Mouse (Mus musculus): ENCODE measurements around the gene Rerg.

The Rerg gene

DNA sequence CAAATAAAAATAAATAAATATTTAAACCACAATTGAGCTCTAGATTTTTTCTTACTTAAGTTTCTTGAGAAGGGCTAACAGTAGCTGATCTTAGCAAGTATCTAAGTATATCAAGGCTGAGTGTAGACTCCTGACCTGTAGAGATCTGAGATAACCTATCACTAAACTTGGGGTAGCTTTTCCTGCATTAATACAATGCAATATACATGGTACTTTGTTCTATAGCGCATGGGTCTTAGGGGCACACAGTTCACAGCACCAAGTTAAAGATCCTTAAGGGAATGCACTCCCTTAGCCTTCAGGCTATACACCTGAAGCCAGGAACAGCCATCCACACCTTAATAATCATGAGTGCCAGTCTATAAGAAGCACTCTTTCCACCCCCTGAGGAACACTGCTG lies 38.5 kb downstream of the Rerg start:
- no peak for DNase-seq (ENCODE audit: low read depth, low spot score)

DNA sequence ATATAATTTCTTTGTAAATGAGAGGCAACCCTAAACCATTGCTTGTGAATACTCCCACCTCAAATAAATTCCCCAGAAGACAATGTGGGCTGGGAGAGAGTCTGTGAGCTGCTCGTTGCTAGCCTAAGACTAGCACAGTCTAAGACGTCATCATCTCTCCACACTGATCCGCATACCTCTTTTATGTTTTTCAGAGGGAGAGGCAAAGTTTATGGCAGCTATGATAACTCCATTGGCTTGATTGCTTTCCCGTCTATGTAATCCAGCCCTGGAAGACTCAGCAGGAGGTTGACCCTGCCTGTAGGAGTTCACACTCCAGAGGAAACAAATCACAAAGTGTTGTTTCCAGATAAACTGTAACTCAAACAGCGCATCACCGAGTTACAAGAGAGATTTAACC lies 38.9 kb downstream of the Rerg start:
- no peak for DNase-seq (ENCODE audit: low read depth, low spot score)

DNA sequence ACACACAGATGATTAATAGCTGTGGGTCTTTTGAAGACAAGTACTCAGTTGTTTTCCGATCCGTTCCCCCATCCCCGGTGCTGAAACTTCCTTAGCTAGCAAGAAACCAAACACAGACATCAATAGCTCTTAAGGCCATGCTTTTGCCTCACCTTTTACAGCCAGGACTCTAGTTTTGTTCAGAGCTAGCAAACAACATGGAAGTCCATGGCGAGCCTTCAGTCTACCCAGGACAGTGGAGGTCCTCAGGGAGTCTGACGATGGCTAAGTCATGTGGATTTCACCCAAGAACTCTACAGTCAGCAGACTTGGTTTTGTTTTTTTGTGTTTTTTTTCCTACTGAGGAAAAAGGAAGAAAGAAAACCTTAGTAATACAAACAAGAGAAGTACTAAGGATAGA lies 43.4 kb downstream of the Rerg start:
- no peak for DNase-seq (ENCODE audit: low read depth, low spot score)

DNA sequence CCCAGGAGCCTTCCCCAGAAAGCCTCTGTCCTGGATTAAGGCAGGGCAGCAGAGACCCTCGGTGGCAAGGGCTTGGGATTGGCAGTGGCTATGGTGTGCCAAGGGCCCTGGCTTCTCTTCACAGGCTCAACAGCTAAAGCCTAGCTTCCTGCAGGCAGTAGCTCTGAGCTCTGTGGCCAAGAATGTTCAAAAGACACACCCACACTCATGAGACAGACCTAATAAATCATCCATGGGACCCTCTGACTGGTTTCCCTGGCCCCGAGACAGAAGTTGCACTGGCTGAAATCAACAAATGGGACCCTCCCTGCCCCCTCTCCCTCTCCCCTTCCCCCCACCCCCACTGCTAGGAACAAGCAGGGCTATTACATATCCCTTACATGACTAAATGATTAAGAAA lies 44.1 kb downstream of the Rerg start:
- no peak for DNase-seq (ENCODE audit: low read depth, low spot score)

- DNase-seq (ENCODE audit: low read depth, low spot score): no peak
These were observed 44.9 kb downstream of the Rerg start for GRCm38 (mm10) chr6:137125433-137125832.

DNA sequence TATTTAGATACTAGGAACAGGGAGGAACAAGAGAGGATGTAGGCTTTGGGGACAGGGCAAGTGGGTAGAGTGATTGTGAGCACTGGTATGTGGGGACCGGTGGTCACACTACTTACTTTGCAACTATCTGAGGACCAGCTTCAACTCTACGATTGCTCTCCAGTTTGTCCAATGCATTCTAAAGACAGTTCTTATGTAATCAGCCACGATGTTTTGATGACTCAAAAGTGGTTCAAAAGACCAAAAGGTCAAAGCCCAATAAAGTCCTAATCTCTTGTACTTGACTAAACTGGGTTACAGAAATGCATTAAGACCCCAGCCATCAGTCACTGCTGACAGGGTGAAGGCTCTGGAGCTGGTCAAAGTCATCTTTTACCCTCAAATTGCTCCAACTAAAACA lies 45.3 kb downstream of the Rerg start:
- DNase-seq (ENCODE audit: low read depth, low spot score): no peak

DNA sequence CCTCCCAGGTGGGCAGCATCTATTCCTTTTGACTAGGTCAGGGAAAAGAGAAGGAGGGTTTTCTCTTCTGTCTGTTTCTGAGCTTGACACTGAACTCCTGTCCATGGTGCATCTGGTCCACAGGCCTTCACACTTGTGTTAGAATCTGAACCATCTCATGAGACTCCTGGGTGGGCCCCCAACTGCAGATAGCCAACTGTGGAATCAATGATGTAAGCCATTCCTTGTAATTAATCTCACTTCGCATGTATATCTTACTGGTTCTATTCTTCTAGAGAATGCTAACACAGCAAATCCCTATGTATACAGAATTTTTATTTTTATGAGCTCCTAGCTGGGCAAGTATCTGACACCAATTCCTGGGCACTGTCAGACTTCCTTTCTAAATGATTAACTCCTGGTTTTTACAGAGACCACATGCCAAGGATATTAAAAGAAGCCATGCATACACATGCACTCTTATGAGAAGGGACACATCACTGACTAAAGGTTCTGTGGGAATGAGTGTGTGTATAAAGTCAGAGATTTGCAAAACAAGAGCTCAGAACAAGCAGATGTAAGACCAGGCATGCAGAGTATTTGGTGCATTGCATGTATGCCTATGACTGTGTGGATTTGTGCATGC lies 53.3 kb downstream of the Rerg start:
- DNase-seq (ENCODE audit: low read depth, low spot score): no peak

DNA sequence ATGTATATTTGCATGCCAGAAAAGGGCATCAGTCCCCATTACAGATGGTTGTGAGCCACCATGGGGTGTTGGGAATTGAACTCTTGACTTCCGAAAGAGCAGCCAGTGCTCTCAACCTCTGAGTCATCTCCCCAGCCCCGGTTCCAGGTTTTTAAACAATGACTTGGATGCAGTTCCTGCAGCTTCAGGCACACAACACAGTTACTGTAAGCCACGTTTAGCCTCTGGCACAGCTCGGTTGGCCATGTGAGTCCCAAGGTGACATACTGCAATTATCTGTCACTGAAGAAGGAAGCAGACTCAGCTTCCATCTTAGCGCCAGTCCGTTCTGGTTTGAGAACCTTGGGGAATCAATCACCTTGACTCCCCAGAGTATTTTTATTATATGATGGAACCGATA lies 55.4 kb downstream of the Rerg start:
- no peak for DNase-seq (ENCODE audit: low read depth, low spot score)

GRCm38 (mm10) chr6:137111266-137111813 lies 59.0 kb downstream of the Rerg start:
- no peak for DNase-seq (ENCODE audit: low read depth, low spot score)

GRCm38 (mm10) chr6:137110778-137111174 lies 59.5 kb downstream of the Rerg start:
- DNase-seq (ENCODE audit: low read depth, low spot score): no peak

GRCm38 (mm10) chr6:137109811-137110777 lies 60.2 kb downstream of the Rerg start:
- DNase-seq (ENCODE audit: low read depth, low spot score): no peak

DNA sequence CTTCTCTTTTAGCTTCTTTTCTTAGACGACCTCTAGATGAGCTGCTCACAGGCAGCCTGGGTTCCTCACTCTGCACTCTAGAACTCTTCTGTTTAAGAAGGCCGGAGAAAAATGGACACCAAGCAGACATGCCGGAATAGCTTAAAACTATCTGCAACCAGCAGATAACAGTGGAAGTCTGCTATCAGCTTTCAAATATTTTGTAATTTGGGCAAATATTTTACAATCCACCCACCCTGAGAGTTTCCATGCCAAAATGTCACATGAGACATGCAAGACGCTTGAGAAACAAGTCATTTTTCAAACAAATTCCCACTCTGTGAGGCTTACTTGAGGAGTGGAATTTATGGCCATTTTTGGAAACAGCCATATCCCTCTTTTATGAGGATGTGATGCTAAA lies 65.0 kb downstream of the Rerg start:
- no peak for DNase-seq (ENCODE audit: low read depth, low spot score)

DNA sequence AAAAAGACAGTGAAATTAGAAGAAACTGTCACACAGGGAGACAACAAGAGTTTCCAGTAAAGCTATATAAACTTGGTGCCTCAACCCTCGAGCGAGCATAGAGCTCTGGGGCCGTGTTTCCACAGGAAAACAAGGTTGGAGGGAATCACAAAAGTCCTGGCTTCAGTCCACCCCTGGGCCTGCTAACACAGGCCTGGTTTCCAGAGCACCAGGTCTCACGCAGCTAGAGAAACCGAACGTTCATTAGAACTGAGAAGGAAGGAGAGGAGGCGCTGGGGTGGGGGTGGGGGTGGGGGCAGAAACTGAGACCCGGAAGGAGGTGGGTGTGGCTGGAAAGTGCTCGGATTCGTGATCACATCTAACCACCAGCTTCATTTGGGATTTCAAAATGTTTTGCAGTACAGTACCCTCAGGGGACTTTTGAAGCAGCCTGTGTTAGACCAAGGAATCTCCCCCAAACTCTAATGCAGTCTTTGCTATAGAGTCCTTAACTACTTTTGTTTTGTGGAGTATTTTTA lies 67.6 kb downstream of the Rerg start:
- DNase-seq (ENCODE audit: low read depth, low spot score): no peak

- no peak for DNase-seq (ENCODE audit: low read depth, low spot score)
These were observed 68.2 kb downstream of the Rerg start for GRCm38 (mm10) chr6:137101886-137102661.

DNA sequence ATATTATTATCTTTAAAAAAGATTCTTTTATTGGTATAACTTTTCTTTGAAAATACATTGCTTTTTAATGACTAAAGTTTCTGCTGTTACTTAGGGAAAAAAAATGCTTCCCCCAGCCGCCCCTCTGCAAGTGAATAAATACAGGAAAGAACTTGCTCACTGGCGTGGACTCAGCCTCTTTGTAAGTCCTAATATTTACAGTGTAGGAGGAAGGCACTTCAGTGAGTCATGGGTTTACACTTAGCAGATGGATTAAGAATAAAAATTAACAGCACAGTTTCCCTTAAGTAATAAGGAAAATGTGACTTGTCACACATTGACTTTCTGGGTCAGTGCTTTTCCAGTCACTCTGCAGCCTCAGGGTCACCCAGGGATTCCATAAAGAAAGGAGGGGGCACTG lies 70.0 kb downstream of the Rerg start:
- DNase-seq (ENCODE audit: low read depth, low spot score): no peak

- DNase-seq (ENCODE audit: low read depth, low spot score): no peak
These were observed 71.8 kb downstream of the Rerg start for GRCm38 (mm10) chr6:137098232-137099191.

DNA sequence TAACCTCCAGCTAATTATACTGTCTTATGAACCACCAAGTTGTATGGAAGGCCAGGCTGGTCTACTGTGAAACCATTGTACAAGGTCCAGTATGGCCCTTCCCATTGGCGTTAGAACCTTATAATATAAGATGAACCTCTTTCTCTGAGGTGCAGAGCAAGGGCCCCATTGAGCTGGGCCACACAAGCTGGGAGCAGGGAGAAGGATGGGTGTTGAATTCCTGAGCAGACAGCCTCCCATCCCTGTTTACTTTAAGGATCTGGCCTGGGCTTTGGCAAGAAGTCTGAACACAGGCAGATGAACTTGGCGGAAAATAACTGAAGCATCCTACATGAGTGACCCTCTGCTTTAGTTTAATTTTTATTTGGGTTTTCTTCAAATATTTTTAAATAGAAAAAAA lies 75.8 kb downstream of the Rerg start:
- DNase-seq (ENCODE audit: low read depth, low spot score): no peak

DNA sequence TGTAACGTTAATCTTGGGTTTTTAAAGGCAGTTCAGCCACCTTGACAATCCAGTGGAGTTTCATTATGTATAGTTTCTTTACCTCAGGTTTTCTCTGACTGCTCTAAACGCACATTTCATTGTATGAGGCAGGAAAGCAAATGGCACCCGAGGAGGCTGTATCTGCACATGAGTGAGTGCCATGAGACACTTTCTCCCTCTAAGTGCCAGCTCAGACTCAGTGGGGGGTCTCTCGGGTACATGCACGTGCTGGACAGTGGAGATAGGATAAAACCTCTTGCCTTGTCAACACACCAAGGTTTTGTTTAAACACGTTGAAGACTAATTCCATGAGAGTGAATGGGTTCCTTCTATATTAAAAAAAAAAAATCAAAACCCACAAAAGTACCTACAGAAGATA lies 81.8 kb downstream of the Rerg start:
- DNase-seq (ENCODE audit: low read depth, low spot score): no peak

- DNase-seq (ENCODE audit: low read depth, low spot score): no peak
These were observed 82.3 kb downstream of the Rerg start for GRCm38 (mm10) chr6:137087956-137088355.

DNA sequence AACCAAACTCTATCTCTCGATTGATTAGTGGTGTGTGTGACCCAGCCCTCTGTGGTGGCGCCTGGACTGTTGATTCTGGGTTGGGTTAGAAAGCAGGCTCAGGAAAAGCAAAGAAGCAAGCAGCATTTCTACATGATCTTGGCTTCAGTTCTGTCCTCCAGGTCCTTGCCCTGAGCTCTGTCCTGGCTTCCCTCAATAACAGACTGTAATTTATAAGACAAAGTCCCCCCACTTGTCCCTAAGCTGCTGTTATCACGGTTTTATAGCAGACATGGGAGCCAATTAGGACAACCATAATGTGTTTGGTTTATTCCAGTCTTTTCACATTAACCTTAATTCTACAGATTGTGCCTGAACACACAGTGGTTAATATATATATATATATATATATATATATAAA lies 82.8 kb downstream of the Rerg start:
- DNase-seq (ENCODE audit: low read depth, low spot score): no peak

DNA sequence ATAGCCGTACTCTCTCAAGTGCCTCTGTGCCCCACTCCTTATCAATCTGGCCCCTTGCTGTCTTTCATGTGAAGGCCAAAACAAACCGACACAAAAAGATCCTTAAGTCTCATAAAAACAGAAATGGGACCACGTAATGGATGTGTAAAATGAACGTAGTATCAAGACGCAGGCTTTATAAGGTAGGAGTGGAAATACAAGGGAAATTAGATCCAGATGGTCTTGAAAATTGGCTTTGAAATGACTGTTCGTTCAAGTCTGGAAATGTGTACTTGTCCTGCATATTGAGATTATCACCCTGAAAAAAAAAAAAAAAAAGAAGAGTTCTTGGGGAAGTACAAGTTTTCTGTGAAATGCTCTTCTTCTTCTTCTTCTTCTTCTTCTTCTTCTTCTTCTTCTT lies 90.6 kb downstream of the Rerg start:
- DNase-seq (ENCODE audit: low read depth, low spot score): no peak
